Mouse (Mus musculus) spleen, adult 2 months (tissue): Measurements from ENCODE around the gene Aspscr1. TPM values are rescaled to one million over a fixed set of nuclear protein-coding genes. Genes with fewer than 3 reads are reported as not detected.
A peak's percentile ranks its signal among the peaks of the same experiment; 100 is the strongest.

ENCODE experiments used
- DNase-seq, 2 experiments: peaks; one replicate each; pipeline versions ENCODE4 v3.0.0 to v3.0.0-alpha.2; 2012 to 2021; ENCODE audit warnings: low spot score in 2 of 2, low read depth in 1 of 2
- H3K27ac ChIP-seq: fragments of 200-500 bp; 2 replicates; pipeline ENCODE4 v1.5.1; 2012; ENCODE audit warnings: low read length, inconsistent platforms; ENCODE audit not compliant: insufficient read depth
- H3K27me3 ChIP-seq: fragments of 200-500 bp; 2 replicates; pipeline ENCODE4 v1.6.1; 2012; ENCODE audit warnings: mild to moderate bottlenecking, moderate library complexity, low read length, inconsistent platforms; ENCODE audit not compliant: control insufficient read depth, insufficient read depth
- H3K36me3 ChIP-seq: fragments of 200-500 bp; 2 replicates; pipeline ENCODE4 v1.6.1; 2012; ENCODE audit warnings: mild to moderate bottlenecking, low read length, inconsistent platforms; ENCODE audit not compliant: control insufficient read depth, insufficient read depth
- H3K4me1 ChIP-seq: fragments of 200-500 bp; 2 replicates; pipeline ENCODE4 v1.6.1; 2011; ENCODE audit warnings: inconsistent platforms; ENCODE audit not compliant: control insufficient read depth, insufficient read depth, insufficient read length
- H3K4me3 ChIP-seq: fragments of 200-500 bp; 2 replicates; pipeline ENCODE4 v1.5.1; 2011; ENCODE audit warnings: mild to moderate bottlenecking, inconsistent platforms; ENCODE audit not compliant: insufficient read depth, insufficient read length; ENCODE audit errors: extremely low read depth
- CTCF ChIP-seq: fragments of 200-500 bp; IDR thresholded peaks from 2 replicates; pipeline ENCODE4 v1.5.1; 2011; ENCODE audit warnings: mild to moderate bottlenecking, inconsistent platforms; ENCODE audit not compliant: insufficient read depth, insufficient read length, insufficient replicate concordance; ENCODE audit errors: extremely low read depth
- POLR2A ChIP-seq: fragments of 200-500 bp; IDR thresholded peaks from 2 replicates; pipeline ENCODE4 v1.6.1; 2011; ENCODE audit warnings: low read depth, low read length, inconsistent platforms
- WGBS: fragments of 180-500 bp; shearing (Covaris S2); methylation state at CpG from one replicate; pipeline ENCODE4 v1.1.7; 2018; 5-methylcytosine and 5-hydroxymethylcytosine counted together
- polyA plus RNA-seq: library from polyadenylated mRNA; depleted of rRNA; stranded (reverse); fragments of >200 nt; gene quantifications from 2 replicates; pipeline ENCODE4 v1.2.3, GENCODE M21; 2012

Gene Aspscr1
- polyA plus RNA-seq, 1 experiment, result 84.5 TPM

- TF ChIP-seq POLR2A (no peak), CTCF (no peak)
- 91% methylated on average over 4 of the region's 4 CpGs for WGBS
- Histone ChIP-seq H3K4me1 (no peaks in the 10 kb centered on the region), H3K27me3 (no peaks in the 10 kb centered on the region), H3K4me3 (no peak overlapping the region), H3K36me3 (peaks cover 24% of the 10 kb centered on the region), H3K27ac (no peak overlapping the region)
- DNase-seq, result no peak
These were observed 22.4 kb downstream of the Aspscr1 start for GRCm38 (mm10) chr11:120695184-120695583.

- 92% methylated on average over 12 of the region's 12 CpGs for WGBS
- TF ChIP-seq POLR2A, result no peak
- no peak for TF ChIP-seq CTCF
- no peaks in the 10 kb centered on the region for H3K27me3 ChIP-seq
- peaks cover 20% of the 10 kb centered on the region for H3K36me3 ChIP-seq
- DNase-seq, result no peak
- no peak overlapping the region for H3K4me3 ChIP-seq
- H3K4me1 ChIP-seq, result no peaks in the 10 kb centered on the region
- no peak overlapping the region for H3K27ac ChIP-seq
These were observed 22.9 kb downstream of the Aspscr1 start for GRCm38 (mm10) chr11:120695641-120696040.

GRCm38 (mm10) chr11:120696568-120696967 lies 23.8 kb downstream of the Aspscr1 start:
- H3K4me1 ChIP-seq, result no peaks in the 10 kb centered on the region
- peaks cover 23% of the 10 kb centered on the region for H3K36me3 ChIP-seq
- 93% methylated on average over 6 of the region's 6 CpGs for WGBS
- DNase-seq, result no peak
- H3K27ac ChIP-seq, result no peak overlapping the region
- no peaks in the 10 kb centered on the region for H3K27me3 ChIP-seq
- H3K4me3 ChIP-seq, result no peak overlapping the region
- TF ChIP-seq POLR2A, result no peak
- peak; percentile 3; the same call in 1 of the 2 replicates for TF ChIP-seq CTCF

GRCm38 (mm10) chr11:120697741-120698140 lies 25.0 kb downstream of the Aspscr1 start:
- DNase-seq, result no peak
- no peak overlapping the region for H3K27ac ChIP-seq

GRCm38 (mm10) chr11:120703696-120704454 lies 31.1 kb downstream of the Aspscr1 start:
- Histone ChIP-seq H3K4me3 (no peak overlapping the region), H3K36me3 (peaks cover 17% of the 10 kb centered on the region; the same call in 1 of the 2 replicates), H3K27me3 (no peaks in the 10 kb centered on the region), H3K27ac (no peak overlapping the region), H3K4me1 (no peaks in the 10 kb centered on the region)
- TF ChIP-seq POLR2A (no peak), CTCF (no peak)
- no peak for DNase-seq
- WGBS, result 89% methylated on average over 15 of the region's 15 CpGs

More at GRCm38 (mm10) chr11:120697741-120698140, 25.0 kb downstream of the Aspscr1 start:
- no peaks in the 10 kb centered on the region for H3K27me3 ChIP-seq
- peaks cover 28% of the 10 kb centered on the region for H3K36me3 ChIP-seq
- TF ChIP-seq CTCF (no peak), POLR2A (no peak)
- 87% methylated on average over 10 of the region's 10 CpGs for WGBS
- H3K4me3 ChIP-seq, result no peak overlapping the region
- no peaks in the 10 kb centered on the region for H3K4me1 ChIP-seq

- Histone ChIP-seq H3K27ac (no peak overlapping the region), H3K4me1 (no peaks in the 10 kb centered on the region), H3K27me3 (no peaks in the 10 kb centered on the region), H3K36me3 (peaks cover 17% of the 10 kb centered on the region; the same call in 1 of the 2 replicates), H3K4me3 (no peak overlapping the region)
- 76% methylated on average over 8 of the region's 8 CpGs for WGBS
- DNase-seq, result no peak
- TF ChIP-seq CTCF (no peak), POLR2A (no peak)
These were observed 31.9 kb downstream of the Aspscr1 start for GRCm38 (mm10) chr11:120704486-120705325.

- Histone ChIP-seq H3K4me1 (no peaks in the 10 kb centered on the region), H3K27ac (no peak overlapping the region), H3K27me3 (no peaks in the 10 kb centered on the region), H3K36me3 (peaks cover 13% of the 10 kb centered on the region; the same call in 1 of the 2 replicates), H3K4me3 (no peak overlapping the region)
- DNase-seq, result no peak
- TF ChIP-seq CTCF, result no peak
- TF ChIP-seq POLR2A, result no peak
- WGBS, result 91% methylated on average over 5 of the region's 5 CpGs
These were observed 33.3 kb downstream of the Aspscr1 start for GRCm38 (mm10) chr11:120706120-120706519.
